Mouse (Mus musculus) C3H10T1/2 (cell line): ENCODE measurements around the gene Med24. TPM values are rescaled to one million over a fixed set of nuclear protein-coding genes. Genes with fewer than 3 reads are reported as not detected.

ENCODE experiments used
- polyA plus RNA-seq, 2 experiments: library from polyadenylated mRNA; unstranded; fragments of >200 nt; fragmentation: generic; extraction: Trizol; gene quantifications; one replicate each; pipeline ENCODE4 v1.2.1; 2012; ENCODE audit warnings: missing spikeins in 2 of 2

Gene Med24
- polyA plus RNA-seq = 10 to 100 TPM; 26.6 to 55.9 TPM

GRCm38 (mm10) chr11:98729119-98729588 is at the start of gene Med24:
Gene Med24 (minus strand): TSS chr11:98729435.

DNA sequence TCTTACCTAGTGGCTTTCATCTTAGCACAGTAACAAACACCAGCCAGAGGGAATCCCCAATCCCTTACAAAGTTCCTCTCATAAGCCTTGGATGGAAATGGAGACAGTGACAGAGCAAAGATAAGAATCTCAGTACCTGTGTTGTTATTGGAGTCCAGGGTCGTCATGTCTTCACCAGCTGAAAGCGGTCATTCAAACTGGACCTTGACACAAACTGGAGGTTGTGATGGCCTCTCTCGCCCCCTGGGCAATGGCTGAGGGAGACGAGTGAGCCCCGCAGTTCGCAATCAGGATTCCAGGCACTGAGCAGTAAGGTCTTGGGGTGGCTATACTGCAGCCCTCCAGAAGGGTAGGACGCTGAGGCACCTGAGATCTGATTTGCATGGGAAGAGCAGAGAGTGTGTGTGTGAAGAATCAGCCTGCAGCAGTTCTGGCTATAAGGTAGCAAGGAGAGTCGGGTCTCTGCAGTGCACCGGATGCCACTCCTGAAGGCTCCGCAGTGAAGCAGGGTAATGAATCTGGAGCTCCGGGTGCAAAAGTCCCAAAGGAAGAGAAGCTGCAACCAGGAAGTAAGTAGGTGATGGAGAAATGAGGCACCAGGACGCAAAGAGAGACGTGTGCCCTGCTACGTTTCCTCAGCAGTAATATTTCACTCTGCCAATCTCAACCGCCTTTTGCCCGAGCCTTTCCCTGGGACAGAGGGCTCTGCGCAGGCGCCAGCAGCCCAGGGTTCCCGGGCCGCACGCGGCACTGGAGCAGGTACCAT is 45.5 kb upstream of the Med24 start, which contains the start of gene Nr1d1:
Gene Nr1d1, minus strand, starts transcription at position 752 of the 766 bp plus-strand sequence.

DNA sequence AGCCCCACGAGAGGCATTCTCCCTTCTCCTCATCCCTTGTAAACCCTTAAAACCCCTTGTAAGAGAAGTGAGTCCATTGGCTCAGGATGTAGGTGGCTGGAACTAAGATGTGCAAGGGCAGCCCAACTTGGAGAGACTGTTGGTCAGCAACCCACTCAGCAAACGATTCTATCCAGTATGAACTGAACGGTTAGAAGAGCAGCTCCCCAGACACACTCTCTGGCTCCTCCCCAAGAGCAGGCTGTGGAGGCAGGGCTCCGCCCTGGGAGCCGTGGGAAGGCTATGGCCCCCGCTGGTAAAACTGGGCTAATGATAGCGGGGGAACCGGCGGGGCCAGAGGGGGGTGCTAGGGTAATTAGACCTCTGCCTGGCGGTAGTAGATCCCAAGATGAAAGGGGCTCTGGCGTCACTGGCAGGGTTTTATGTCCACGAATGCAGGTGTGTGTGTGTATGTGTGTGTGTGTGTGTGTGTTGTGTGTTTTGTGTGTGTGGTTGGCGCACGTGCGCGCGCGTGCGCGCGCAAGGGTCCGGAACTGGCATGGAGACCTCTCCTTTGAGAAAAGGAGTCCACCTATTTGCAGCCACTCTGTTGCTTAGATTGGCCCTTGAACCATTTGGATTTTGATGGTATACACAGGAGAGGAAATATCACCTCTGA is 11.3 kb upstream of the Med24 start, which contains the start of gene Thra:
Gene Thra, plus strand, starts transcription at position 246 of the 658 bp plus-strand sequence.

GRCm38 (mm10) chr11:98701213-98701670 is 28.0 kb downstream of the Med24 start, which contains the start of gene Csf3:
Gene Csf3 (plus strand): TSS chr11:98701263.

GRCm38 (mm10) chr11:98681786-98682745 is 47.2 kb downstream of the Med24 start, which contains the start of gene Psmd3:
Gene Psmd3 (plus strand): TSS chr11:98682554.

DNA sequence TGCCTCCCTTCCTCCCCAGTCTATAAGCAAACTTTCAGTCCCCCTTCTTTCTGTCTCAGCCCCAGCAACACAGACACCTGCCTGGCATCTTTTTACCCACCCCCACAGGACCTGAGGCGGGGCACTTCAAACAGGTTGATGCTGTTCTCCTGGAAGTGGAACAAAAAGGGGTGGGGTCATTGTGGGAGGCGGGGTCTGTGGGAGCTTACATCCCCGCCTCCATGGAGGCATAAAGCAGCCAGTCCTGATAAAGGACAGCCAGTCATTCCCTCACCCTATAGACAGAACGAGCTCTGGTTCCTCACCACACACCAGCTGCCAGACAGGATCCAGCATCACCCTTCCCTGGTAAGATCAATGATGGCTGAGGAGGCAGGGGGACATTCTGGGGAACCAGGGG is 65.1 kb downstream of the Med24 start, which contains the start of gene Gsdma:
Gene Gsdma, plus strand, starts transcription at position 261 of the 400 bp plus-strand sequence.

Other genes starting within 250 kb of the Med24 start
- not detected for gene Ikzf3, start 183.4 kb downstream of the Med24 start, polyA plus RNA-seq
- gene Zpbp2, start 178.3 kb downstream of the Med24 start, polyA plus RNA-seq = not detected
- gene Ormdl3, start 142.1 kb downstream of the Med24 start, polyA plus RNA-seq = 10 to 100 TPM; 14.3 to 82.1 TPM
- gene Lrrc3c, start 131.1 kb downstream of the Med24 start, polyA plus RNA-seq = not detected
- under 1 TPM; 0.15 to 0.25 TPM for gene Gm12355, start 103.8 kb downstream of the Med24 start, polyA plus RNA-seq
- gene Gsdma3, start 103.1 kb downstream of the Med24 start, polyA plus RNA-seq = not detected
- not detected for gene Gsdma2, start 82.7 kb downstream of the Med24 start, polyA plus RNA-seq
- gene Gsdma, start 65.1 kb downstream of the Med24 start, polyA plus RNA-seq = under 1 TPM; 0.01 to 0.02 TPM
- 100 to 1,000 TPM; 237 to 309 TPM for gene Psmd3, start 46.9 kb downstream of the Med24 start, polyA plus RNA-seq
- under 1 TPM in 1 of 2 experiments, not detected in 1; 0.12 TPM for gene Csf3, start 28.2 kb downstream of the Med24 start, polyA plus RNA-seq
- gene Thra, start 11.2 kb upstream of the Med24 start, polyA plus RNA-seq = 100 to 1,000 TPM in 1 of 2 experiments, 10 to 100 TPM in 1; 52.9 to 416 TPM
- gene Nr1d1, start 45.9 kb upstream of the Med24 start, polyA plus RNA-seq = 10 to 100 TPM; 16.1 to 18.8 TPM
- gene Msl1, start 66.1 kb upstream of the Med24 start, polyA plus RNA-seq = 10 to 100 TPM; 31.2 to 53.1 TPM
- gene Casc3, start 75.5 kb upstream of the Med24 start, polyA plus RNA-seq = 10 to 100 TPM; 16.1 to 33.3 TPM
- 1 to 10 TPM in 1 of 2 experiments, under 1 TPM in 1; 0.44 to 6.3 TPM for gene Rapgefl1, start 107.3 kb upstream of the Med24 start, polyA plus RNA-seq
- gene Wipf2, start 134.2 kb upstream of the Med24 start, polyA plus RNA-seq = 1 to 10 TPM; 3.4 to 9.8 TPM
- gene Cdc6, start 178.4 kb upstream of the Med24 start, polyA plus RNA-seq = 10 to 100 TPM in 1 of 2 experiments, 1 to 10 TPM in 1; 4.0 to 18.7 TPM
- 10 to 100 TPM; 19.3 to 99.6 TPM for gene Rara, start 198.4 kb upstream of the Med24 start, polyA plus RNA-seq